Mouse (Mus musculus) embryonic stem cell, embryonic (primary cell): Measurements from ENCODE around the gene Mtmr10.

ENCODE experiments used
- CTCF ChIA-PET, 4 experiments: fragments of 300-600 bp in 2 of 4; fragments of 350-600 bp in 2 of 4; sonication (Branson Sonifier 250); formaldehyde crosslinking; loops; one replicate each; lab custom pipeline; 2022; ENCODE audit warnings: inconsistent platforms in 2 of 4; lab: Charles Lee
- POLR2A ChIA-PET, 4 experiments: fragments of 300-600 bp in 2 of 4; fragments of 350-600 bp in 2 of 4; sonication (Branson Sonifier 250); formaldehyde crosslinking; loops; one replicate each; lab custom pipeline; 2022; ENCODE audit warnings: antibody characterized with exemption in 4 of 4, inconsistent platforms in 1 of 4; lab: Charles Lee

Gene Mtmr10

GRCm38 (mm10) chr7:64287414-64288091 lies at the start of gene Mtmr10:
Gene Mtmr10 (plus strand): TSS chr7:64287653.
- POLR2A ChIA-PET = interaction anchor here (0.5 to 2.4 kb wide), 69 partner anchors 9 to 794 kb away, joined by 3 to 29 read pairs (median 4); partner anchors contain the start of genes Mcee (in 3 of the 4), Mphosph10 (in 3 of the 4) and Fan1 (in 1 of the 4)
- CTCF ChIA-PET = interaction anchor here in 3 of 4 experiments (0.6 to 1.7 kb wide), 4 partner anchors 17 to 121 kb away, joined by 4 to 6 read pairs (median 4); partner anchors contain the start of genes Mcee (in 1 of the 3) and Mphosph10 (in 1 of the 3)

GRCm38 (mm10) chr7:64237747-64238146 lies 49.7 kb upstream of the Mtmr10 start:
- ChIA-PET CTCF (no interaction called here), POLR2A (interaction anchor here in 2 of 4 experiments (0.9 to 1.5 kb wide), 2 partner anchors 11 kb away, joined by 3 read pairs; no protein-coding TSS in a partner anchor)

- POLR2A ChIA-PET = interaction anchor here in 2 of 4 experiments (0.9 to 1.5 kb wide), 4 partner anchors 10 to 49 kb away, joined by 3 read pairs; partner anchors contain the start of gene Mtmr10 (in 1 of the 2)
- CTCF ChIA-PET = no interaction called here
Measured at GRCm38 (mm10) chr7:64238410-64239086, 48.9 kb upstream of the Mtmr10 start.

- ChIA-PET CTCF (no interaction called here), POLR2A (interaction anchor here in 1 of 4 experiments (1.0 to 1.5 kb wide), 3 partner anchors 10 to 48 kb away, joined by 3 read pairs; partner anchors contain the start of gene Mtmr10)
Measured at GRCm38 (mm10) chr7:64239138-64239805, 48.2 kb upstream of the Mtmr10 start.

- POLR2A ChIA-PET = interaction anchor here in 1 of 4 experiments (0.6 kb wide), 1 partner anchor 344 kb away, joined by 3 read pairs; no protein-coding TSS in a partner anchor
- CTCF ChIA-PET = no interaction called here
Measured at GRCm38 (mm10) chr7:64239806-64240315, 47.6 kb upstream of the Mtmr10 start.

- ChIA-PET POLR2A (no interaction called here), CTCF (interaction anchor here in 1 of 4 experiments (0.6 kb wide), 1 partner anchor 182 kb away, joined by 3 read pairs; no protein-coding TSS in a partner anchor)
Measured at GRCm38 (mm10) chr7:64242424-64242823, 45.0 kb upstream of the Mtmr10 start.

- CTCF ChIA-PET = no interaction called here
- POLR2A ChIA-PET = no interaction called here
Measured at GRCm38 (mm10) chr7:64244371-64244770, 43.1 kb upstream of the Mtmr10 start.

- CTCF ChIA-PET = no interaction called here
- POLR2A ChIA-PET = interaction anchor here in 1 of 4 experiments (0.5 kb wide), 1 partner anchor 1450 kb away, joined by 3 read pairs; no protein-coding TSS in a partner anchor
Measured at GRCm38 (mm10) chr7:64246713-64247112, 40.7 kb upstream of the Mtmr10 start.

GRCm38 (mm10) chr7:64248352-64248751 lies 39.1 kb upstream of the Mtmr10 start:
- ChIA-PET POLR2A (interaction anchor here in 1 of 4 experiments (0.8 kb wide), 1 partner anchor 10 kb away, joined by 3 read pairs; no protein-coding TSS in a partner anchor), CTCF (no interaction called here)

GRCm38 (mm10) chr7:64249715-64250114 lies 37.7 kb upstream of the Mtmr10 start:
- POLR2A ChIA-PET = no interaction called here
- CTCF ChIA-PET = no interaction called here

GRCm38 (mm10) chr7:64250417-64250816 lies 37.0 kb upstream of the Mtmr10 start:
- CTCF ChIA-PET = no interaction called here
- POLR2A ChIA-PET = no interaction called here

- CTCF ChIA-PET = no interaction called here
- POLR2A ChIA-PET = interaction anchor here in 2 of 4 experiments (0.6 to 1.2 kb wide), 3 partner anchors 24 to 60 kb away, joined by 3 to 4 read pairs (median 3); no protein-coding TSS in a partner anchor
Measured at GRCm38 (mm10) chr7:64253736-64254135, 33.7 kb upstream of the Mtmr10 start.

- ChIA-PET CTCF (no interaction called here), POLR2A (interaction anchor here in 2 of 4 experiments (0.5 to 0.9 kb wide), 2 partner anchors 81 to 778 kb away, joined by 4 read pairs; no protein-coding TSS in a partner anchor)
Measured at GRCm38 (mm10) chr7:64265502-64266279, 21.8 kb upstream of the Mtmr10 start.

GRCm38 (mm10) chr7:64266587-64266986 lies 20.9 kb upstream of the Mtmr10 start:
- CTCF ChIA-PET = no interaction called here

GRCm38 (mm10) chr7:64271926-64272325 lies 15.5 kb upstream of the Mtmr10 start:
- ChIA-PET POLR2A (interaction anchor here in 2 of 4 experiments (0.9 to 1.2 kb wide), 4 partner anchors 15 to 119 kb away, joined by 3 to 5 read pairs (median 4); partner anchors contain the start of gene Mtmr10 (in 2 of the 2)), CTCF (no interaction called here)

More at GRCm38 (mm10) chr7:64266587-64266986, 20.9 kb upstream of the Mtmr10 start:
- POLR2A ChIA-PET = no interaction called here

- ChIA-PET CTCF (no interaction called here), POLR2A (interaction anchor here in 2 of 4 experiments (1.0 to 1.5 kb wide), 2 partner anchors 12 to 46 kb away, joined by 3 read pairs; partner anchors contain the start of gene Mtmr10 (in 1 of the 2))
Measured at GRCm38 (mm10) chr7:64275518-64275917, 11.9 kb upstream of the Mtmr10 start.

- ChIA-PET CTCF (no interaction called here), POLR2A (interaction anchor here in 2 of 4 experiments (1.5 to 1.7 kb wide), 2 partner anchors 11 kb away, joined by 3 to 5 read pairs; partner anchors contain the start of gene Mtmr10 (in 2 of the 2))
Measured at GRCm38 (mm10) chr7:64276921-64277320, 10.5 kb upstream of the Mtmr10 start.
